Mouse (Mus musculus): ENCODE measurements at regions not wholly inside any gene's neighbourhood (a gene's known extent, or its start where the extent isn't known, plus 50 kb on each side); places are given as distances from the start of the nearest gene placed in this dataset.
"Not testable (repeated sequence)": the region's sequence is repeated elsewhere in the genome, so short reads cannot be mapped to it uniquely, and the experiment has no call there.

GRCm38 (mm10) chr13:82058131-82058731 is 275.4 kb downstream of the Cetn3 start:
- DNase-seq (ENCODE audit: low spot score), result no peak

GRCm38 (mm10) chr13:82058872-82059271 is 276.0 kb downstream of the Cetn3 start:
- no peak for DNase-seq (ENCODE audit: low spot score)

- peak; percentile 10 for DNase-seq (ENCODE audit: low spot score)
These were observed 276.6 kb downstream of the Cetn3 start for GRCm38 (mm10) chr13:82059498-82059897.

- not testable (repeated sequence) for DNase-seq (ENCODE audit: low spot score)
These were observed 281.0 kb downstream of the Cetn3 start for GRCm38 (mm10) chr13:82063880-82064279.

- no peak for DNase-seq (ENCODE audit: low spot score)
These were observed 283.3 kb downstream of the Cetn3 start for GRCm38 (mm10) chr13:82066174-82066573.

- no peak for DNase-seq (ENCODE audit: low spot score)
These were observed 283.9 kb downstream of the Cetn3 start for GRCm38 (mm10) chr13:82066674-82067270.

- DNase-seq (ENCODE audit: low spot score), result no peak
These were observed 289.6 kb downstream of the Cetn3 start for GRCm38 (mm10) chr13:82072449-82072848.

- no peak for DNase-seq (ENCODE audit: low spot score)
These were observed 290.5 kb downstream of the Cetn3 start for GRCm38 (mm10) chr13:82073343-82073742.

GRCm38 (mm10) chr13:82081375-82081774 is 298.5 kb downstream of the Cetn3 start:
- no peak for DNase-seq (ENCODE audit: low spot score)

GRCm38 (mm10) chr13:82087635-82088034 is 304.8 kb downstream of the Cetn3 start:
- DNase-seq (ENCODE audit: low spot score), result no peak

- peak; percentile 17 for DNase-seq (ENCODE audit: low spot score)
These were observed 309.3 kb downstream of the Cetn3 start for GRCm38 (mm10) chr13:82092186-82092585.

GRCm38 (mm10) chr13:82106032-82106431 is 323.2 kb downstream of the Cetn3 start:
- no peak for DNase-seq (ENCODE audit: low spot score)

GRCm38 (mm10) chr13:82129777-82130735 is 347.2 kb downstream of the Cetn3 start:
- DNase-seq (ENCODE audit: low spot score), result no peak
